Mouse (Mus musculus) ovary, postnatal 10 days (tissue): ENCODE results near the gene Olfr1358.

Experiments
- DNase-seq: peaks from one replicate; pipeline ENCODE4 v3.0.0; 2022; ENCODE audit warnings: low spot score

Gene Olfr1358

DNA sequence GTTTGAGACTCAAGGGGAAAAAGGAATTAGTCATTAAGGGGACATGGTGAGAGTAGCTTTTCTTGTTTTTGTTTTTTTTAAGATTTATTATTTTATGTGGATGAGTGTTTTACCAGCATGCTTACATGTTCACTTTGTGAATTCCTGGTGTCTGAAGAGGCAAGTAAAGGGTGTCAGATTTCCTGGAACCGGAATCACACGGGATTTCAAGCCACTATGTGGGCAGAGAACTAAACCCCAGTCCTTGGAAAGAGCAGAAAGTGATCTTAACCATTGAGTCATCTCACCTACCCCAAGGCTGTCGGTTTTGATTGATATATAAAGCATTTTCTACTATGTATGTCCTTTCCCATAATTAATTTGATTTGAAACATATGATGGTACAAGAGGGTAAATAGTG, 52.5 kb downstream of the Olfr1358 start:
- DNase-seq = no peak
